Mouse (Mus musculus) forebrain, embryonic 15.5 days (tissue): ENCODE measurements at regions not wholly inside any gene's neighbourhood (a gene's known extent, or its start where the extent isn't known, plus 50 kb on each side); places are given as distances from the start of the nearest gene placed in this dataset.

Experiments used
- ATAC-seq: fragments of 200-750 bp; cut with Nextera tagmentation; replicated peaks from 2 replicates; pipeline ENCODE4 v1.8.0; 2017; ENCODE audit warnings: mild to moderate bottlenecking, moderate TSS enrichment, moderate library complexity
- H3K27ac ChIP-seq: fragments of 300-500 bp; sonication (generic); replicated peaks from 2 replicates; pipeline ENCODE4 v1.5.1; 2015; ENCODE audit warnings: mild to moderate bottlenecking, inconsistent platforms
- H3K27me3 ChIP-seq: fragments of 300-500 bp; sonication (generic); 2 replicates; pipeline ENCODE4 v1.6.1; 2015; ENCODE audit warnings: inconsistent platforms
- H3K36me3 ChIP-seq: fragments of 300-500 bp; sonication (generic); 2 replicates; pipeline ENCODE4 v1.6.1; 2015; ENCODE audit warnings: mild to moderate bottlenecking, inconsistent platforms
- H3K4me1 ChIP-seq: fragments of 300-500 bp; sonication (generic); 2 replicates; pipeline ENCODE4 v1.6.1; 2015; ENCODE audit warnings: inconsistent platforms
- H3K4me2 ChIP-seq: fragments of 300-500 bp; sonication (generic); replicated peaks from 2 replicates; pipeline ENCODE4 v1.6.1; 2015; ENCODE audit warnings: mild to moderate bottlenecking, inconsistent platforms
- H3K4me3 ChIP-seq: fragments of 300-500 bp; sonication (generic); 2 replicates; pipeline ENCODE4 v1.5.1; 2015; ENCODE audit warnings: mild to moderate bottlenecking, inconsistent platforms
- H3K9ac ChIP-seq: fragments of 300-500 bp; sonication (generic); replicated peaks from 2 replicates; pipeline ENCODE4 v1.6.1; 2015; ENCODE audit warnings: mild to moderate bottlenecking, inconsistent platforms
- H3K9me3 ChIP-seq: fragments of 300-500 bp; sonication (generic); 2 replicates; pipeline ENCODE4 v1.6.1; 2016; ENCODE audit warnings: inconsistent platforms
- WGBS: fragments of 180-500 bp; shearing (Covaris S2); methylation state at CpG from one replicate; pipeline ENCODE4 v1.1.7; 2015; ENCODE audit warnings: mixed read lengths; 5-methylcytosine and 5-hydroxymethylcytosine counted together

- no peaks in the 10 kb centered on the region for H3K27me3 ChIP-seq
- peaks cover 8% of the 10 kb centered on the region for H3K4me1 ChIP-seq
- no peaks in the 10 kb centered on the region for H3K36me3 ChIP-seq
- WGBS: 97% methylated on average over 1 of the region's 1 CpGs
- no peak overlapping the region for H3K9ac ChIP-seq
- no peak overlapping the region for H3K4me3 ChIP-seq
- no peak overlapping the region for H3K4me2 ChIP-seq
- no peak overlapping the region for H3K27ac ChIP-seq
- ATAC-seq: no peak
- H3K9me3 ChIP-seq: no peaks in the 10 kb centered on the region
These were observed 380.7 kb downstream of the Zfp619 start for GRCm38 (mm10) chr7:39898268-39898667.

DNA sequence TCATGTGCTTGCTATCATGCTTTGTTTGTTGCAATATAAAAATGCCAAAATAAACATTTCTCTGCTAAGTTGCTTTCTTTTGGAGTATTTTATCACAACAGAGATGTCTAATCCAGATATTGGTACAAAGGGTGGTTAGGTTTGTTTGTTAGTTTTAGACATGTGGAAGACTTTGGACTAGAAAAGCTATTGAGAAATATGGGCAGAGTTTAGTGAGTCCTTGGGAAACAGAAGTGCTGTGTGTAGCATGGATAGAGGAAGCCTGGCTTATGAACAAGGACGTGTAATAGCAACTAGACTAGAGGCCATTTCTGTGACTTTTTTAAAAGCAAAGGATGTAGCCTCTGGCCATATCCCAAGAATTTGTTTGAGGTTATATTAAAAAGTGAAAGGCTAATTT, 416.4 kb downstream of the Zfp619 start:
- Histone ChIP-seq H3K4me2 (no peak overlapping the region), H3K27me3 (no peaks in the 10 kb centered on the region), H3K9ac (no peak overlapping the region), H3K36me3 (no peaks in the 10 kb centered on the region), H3K4me1 (no peaks in the 10 kb centered on the region), H3K27ac (no peak overlapping the region), H3K4me3 (no peak overlapping the region), H3K9me3 (no peaks in the 10 kb centered on the region)
- no peak for ATAC-seq
- WGBS: 87% methylated on average over 1 of the region's 1 CpGs

DNA sequence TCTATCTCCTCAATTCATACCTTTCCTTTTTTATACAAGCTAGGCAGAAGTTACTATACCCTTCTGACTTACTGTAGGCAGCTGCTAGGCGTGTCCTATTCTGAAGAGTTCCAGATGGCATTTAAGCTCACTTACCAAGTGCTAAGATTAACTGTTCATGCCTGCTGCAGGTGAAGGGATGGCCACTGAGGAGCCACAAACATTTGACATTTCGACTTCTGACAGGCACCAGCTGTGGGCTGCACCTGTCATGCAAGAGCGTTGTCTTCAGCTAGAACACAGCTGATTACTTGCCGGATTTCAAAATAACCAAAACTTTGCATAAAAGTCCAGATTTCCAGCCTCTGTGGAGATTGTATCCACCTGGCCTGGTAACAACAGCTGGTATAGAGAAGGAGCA, 419.7 kb downstream of the Zfp619 start:
- no peak for ATAC-seq
- H3K4me1 ChIP-seq: no peaks in the 10 kb centered on the region
- H3K36me3 ChIP-seq: no peaks in the 10 kb centered on the region
- no peak overlapping the region for H3K4me2 ChIP-seq
- no peaks in the 10 kb centered on the region for H3K27me3 ChIP-seq
- no peak overlapping the region for H3K9ac ChIP-seq
- H3K27ac ChIP-seq: no peak overlapping the region
- H3K9me3 ChIP-seq: no peaks in the 10 kb centered on the region
- WGBS: 85% methylated on average over 4 of the region's 4 CpGs
- H3K4me3 ChIP-seq: no peak overlapping the region

GRCm38 (mm10) chr7:39942262-39942900, 424.8 kb downstream of the Zfp619 start:
- Histone ChIP-seq H3K27me3 (no peaks in the 10 kb centered on the region), H3K9me3 (no peaks in the 10 kb centered on the region), H3K36me3 (no peaks in the 10 kb centered on the region), H3K9ac (no peak overlapping the region), H3K4me3 (no peak overlapping the region), H3K4me1 (no peaks in the 10 kb centered on the region), H3K4me2 (no peak overlapping the region), H3K27ac (no peak overlapping the region)
- WGBS: 26% methylated on average over 1 of the region's 1 CpGs
- ATAC-seq: no peak

DNA sequence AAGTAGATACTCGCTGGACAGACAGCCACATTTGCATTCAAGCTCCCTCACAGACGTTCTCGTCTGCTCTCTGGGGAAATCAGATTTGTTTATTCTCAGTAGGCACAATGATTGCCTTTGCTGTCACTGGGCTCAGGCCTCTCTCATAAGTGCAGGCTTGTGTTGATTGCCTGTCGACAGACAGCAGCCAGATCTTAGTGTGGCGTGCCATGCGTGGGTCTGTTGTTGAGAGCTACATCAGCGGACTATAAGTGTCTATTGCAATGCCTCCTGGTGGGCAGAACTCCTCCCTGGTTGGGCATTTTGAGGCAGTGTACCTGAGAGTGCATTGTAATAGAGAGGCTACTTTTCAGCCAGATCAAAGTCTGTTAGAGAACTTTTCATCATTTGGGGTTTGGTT, 436.5 kb downstream of the Zfp619 start:
- no peak overlapping the region for H3K4me2 ChIP-seq
- H3K36me3 ChIP-seq: no peaks in the 10 kb centered on the region
- H3K4me1 ChIP-seq: no peaks in the 10 kb centered on the region
- H3K27me3 ChIP-seq: no peaks in the 10 kb centered on the region
- H3K4me3 ChIP-seq: no peak overlapping the region
- no peak for ATAC-seq
- no peaks in the 10 kb centered on the region for H3K9me3 ChIP-seq
- no peak overlapping the region for H3K9ac ChIP-seq
- H3K27ac ChIP-seq: no peak overlapping the region
- 67% methylated on average over 7 of the region's 7 CpGs for WGBS

GRCm38 (mm10) chr7:39954931-39955330, 437.4 kb downstream of the Zfp619 start:
- Histone ChIP-seq H3K27ac (no peak overlapping the region), H3K27me3 (no peaks in the 10 kb centered on the region)
- no peak for ATAC-seq

GRCm38 (mm10) chr7:39978121-39978520, 460.6 kb downstream of the Zfp619 start:
- Histone ChIP-seq H3K9me3 (no peaks in the 10 kb centered on the region), H3K4me1 (no peaks in the 10 kb centered on the region), H3K4me3 (no peak overlapping the region), H3K9ac (no peak overlapping the region), H3K36me3 (no peaks in the 10 kb centered on the region), H3K4me2 (no peak overlapping the region), H3K27me3 (no peaks in the 10 kb centered on the region), H3K27ac (no peak overlapping the region)
- ATAC-seq: no peak
- 79% methylated on average over 2 of the region's 2 CpGs for WGBS

More at GRCm38 (mm10) chr7:39954931-39955330, 437.4 kb downstream of the Zfp619 start:
- H3K4me3 ChIP-seq: no peak overlapping the region
- H3K4me2 ChIP-seq: no peak overlapping the region
- H3K9me3 ChIP-seq: no peaks in the 10 kb centered on the region
- no peak overlapping the region for H3K9ac ChIP-seq
- H3K36me3 ChIP-seq: no peaks in the 10 kb centered on the region
- no peaks in the 10 kb centered on the region for H3K4me1 ChIP-seq

- Histone ChIP-seq H3K27me3 (no peaks in the 10 kb centered on the region), H3K9ac (no peak overlapping the region), H3K27ac (no peak overlapping the region), H3K9me3 (no peaks in the 10 kb centered on the region), H3K4me2 (no peak overlapping the region), H3K36me3 (no peaks in the 10 kb centered on the region), H3K4me1 (no peaks in the 10 kb centered on the region), H3K4me3 (no peak overlapping the region)
- 82% methylated on average over 4 of the region's 4 CpGs for WGBS
- no peak for ATAC-seq
These were observed 464.1 kb downstream of the Zfp619 start for GRCm38 (mm10) chr7:39981647-39982046.
